Mouse (Mus musculus): ENCODE measurements around the gene Ubap2l.

DNA sequence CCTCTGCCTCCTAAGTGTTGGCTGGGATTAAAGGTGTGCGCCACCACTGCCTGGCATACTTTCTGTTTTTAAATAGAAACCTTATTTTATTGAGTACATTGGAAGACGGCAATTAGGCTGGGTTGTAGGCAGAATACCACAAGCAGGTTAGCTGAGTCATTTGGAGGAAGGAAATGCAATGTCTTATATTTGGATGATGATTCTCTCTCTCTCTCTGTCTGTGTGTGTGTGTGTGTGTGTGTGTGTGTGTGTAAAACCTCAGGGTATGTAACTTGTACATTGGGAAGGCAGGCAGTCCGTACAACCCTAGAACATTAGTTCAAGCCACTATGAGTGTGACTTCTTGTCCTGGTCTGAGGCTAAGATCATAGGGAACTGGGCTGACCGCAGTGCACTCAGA is 64.6 kb downstream of the Ubap2l start:
- TF ChIP-seq CTCF (IDR thresholded peaks at IDR 0.05; ENCODE audit: insufficient read depth, low read depth, low read length) = no peak
- no peak for TF ChIP-seq POLR2A (IDR thresholded peaks at IDR 0.05; ENCODE audit: insufficient read depth, low read depth, low read length)

Data from olfactory bulb, adult 2 months (tissue).